Mouse (Mus musculus) large intestine, adult 2 months (tissue): Measurements from ENCODE around the gene Mms19. TPM values are rescaled to one million over a fixed set of nuclear protein-coding genes. Genes with fewer than 3 reads are reported as not detected.

Experiments
- DNase-seq: peaks from one replicate; pipeline ENCODE4 v3.0.0-alpha.2; 2012; ENCODE audit warnings: low read depth, low spot score
- WGBS: fragments of 180-500 bp; shearing (Covaris S2); methylation state at CpG from one replicate; pipeline ENCODE4 v1.1.7; 2018; 5-methylcytosine and 5-hydroxymethylcytosine counted together
- polyA plus RNA-seq: library from polyadenylated mRNA; depleted of rRNA; stranded (reverse); fragments of >200 nt; gene quantifications from 2 replicates; pipeline ENCODE4 v1.2.3, GENCODE M21; 2012

Gene Mms19
- polyA plus RNA-seq, 1 experiment: 32.7 TPM

DNA sequence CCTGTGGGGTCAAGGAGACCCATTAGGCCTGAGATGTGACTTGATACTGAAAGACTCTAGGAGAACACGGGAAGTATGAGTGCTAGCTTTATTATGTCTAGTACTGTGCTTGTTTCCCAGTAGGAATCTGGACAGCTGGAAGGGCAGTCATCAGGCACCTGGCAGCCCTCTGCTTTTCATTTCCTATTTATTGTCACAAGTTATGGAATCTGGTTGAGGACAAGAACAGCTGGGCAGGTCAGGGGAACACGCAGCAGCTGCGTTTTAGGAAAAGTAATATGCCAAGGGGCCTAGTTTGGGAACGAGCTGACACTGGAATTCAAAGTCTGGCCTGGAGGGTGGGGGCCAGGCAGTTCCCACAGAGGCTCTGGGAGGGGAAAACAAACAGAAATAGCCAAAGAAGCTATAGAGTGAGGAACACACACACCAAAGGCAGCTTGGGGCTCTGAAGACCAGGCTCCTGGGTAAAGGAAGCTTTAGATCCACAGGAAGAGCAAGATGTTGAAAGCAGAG is 19.5 kb upstream of the Mms19 start:
- DNase-seq: no peak
- WGBS: 24% methylated on average over 4 of the region's 4 CpGs

- WGBS: 68% methylated on average over 4 of the region's 4 CpGs
- DNase-seq: no peak
Observed at GRCm38 (mm10) chr19:41999688-42000283, 18.8 kb upstream of the Mms19 start.

- 80% methylated on average over 9 of the region's 9 CpGs for WGBS
- DNase-seq: no peak
Observed at GRCm38 (mm10) chr19:41998770-41999548, 18.0 kb upstream of the Mms19 start.

GRCm38 (mm10) chr19:41997090-41997489 is 16.1 kb upstream of the Mms19 start:
- no peak for DNase-seq
- WGBS: 84% methylated on average over 10 of the region's 10 CpGs

GRCm38 (mm10) chr19:41995483-41995882 is 14.5 kb upstream of the Mms19 start:
- DNase-seq: no peak
- WGBS: 79% methylated on average over 1 of the region's 1 CpGs

DNA sequence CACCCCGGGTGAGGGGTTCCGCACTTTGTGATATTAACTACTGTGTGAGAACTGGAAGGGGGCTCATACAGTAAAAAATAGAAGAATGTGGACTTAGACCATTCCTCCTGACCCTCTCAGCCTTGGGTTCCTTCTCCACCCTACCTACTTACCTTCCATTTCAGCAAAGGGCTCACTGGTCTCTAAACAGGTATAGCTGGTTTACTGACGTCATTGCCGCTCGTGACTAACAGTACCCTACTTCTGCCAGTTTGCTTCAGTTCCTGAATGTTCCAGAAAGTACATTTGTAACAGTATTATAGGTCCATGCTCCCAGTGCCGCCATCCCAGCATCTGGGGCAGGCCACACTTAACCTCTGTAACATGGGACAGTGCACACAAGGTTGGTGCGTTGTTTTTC is 13.1 kb upstream of the Mms19 start:
- 78% methylated on average over 7 of the region's 7 CpGs for WGBS
- DNase-seq: no peak

DNA sequence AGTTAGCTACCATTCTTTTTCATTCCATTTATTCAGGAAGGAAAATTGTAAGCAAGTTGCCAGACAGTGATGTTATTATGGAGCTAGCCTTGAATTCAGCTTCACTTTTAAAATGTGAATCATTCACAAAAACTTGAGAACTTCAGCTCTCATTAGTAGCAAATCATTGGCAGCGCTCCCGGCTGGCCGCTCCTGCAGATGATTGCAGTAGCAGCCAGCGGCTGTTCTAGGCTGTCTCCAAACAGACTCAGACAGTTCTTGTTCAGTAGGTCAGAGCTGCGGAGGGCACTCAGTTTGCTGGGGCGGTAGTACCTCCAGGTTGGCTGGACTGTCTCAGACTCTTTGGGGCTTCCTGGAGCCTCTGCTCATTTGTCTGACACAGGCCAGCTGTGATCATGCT is 12.5 kb upstream of the Mms19 start:
- WGBS: 21% methylated on average over 6 of the region's 6 CpGs

DNA sequence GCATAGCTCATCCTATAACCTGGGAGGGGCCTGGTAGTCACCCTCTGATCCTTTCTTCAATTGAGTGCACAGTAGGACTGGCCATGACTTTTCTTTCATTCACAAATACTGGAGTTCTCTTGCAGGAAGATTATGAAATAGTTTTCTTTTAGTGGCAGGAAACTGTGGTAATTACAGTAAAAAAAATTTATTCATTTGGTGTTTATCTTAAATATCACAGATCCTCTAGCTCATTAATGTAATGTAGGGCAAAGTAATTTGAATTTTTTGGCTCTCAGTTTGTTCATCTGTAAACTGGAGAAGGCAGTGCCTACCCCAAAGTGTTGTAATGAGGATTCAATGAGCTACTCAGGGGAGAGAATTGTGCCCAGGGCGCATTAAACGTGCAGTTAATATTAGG is 12.0 kb upstream of the Mms19 start:
- no peak for DNase-seq
- 67% methylated on average over 2 of the region's 2 CpGs for WGBS

More for the DNA sequence above, 12.5 kb upstream of the Mms19 start:
- no peak for DNase-seq

DNA sequence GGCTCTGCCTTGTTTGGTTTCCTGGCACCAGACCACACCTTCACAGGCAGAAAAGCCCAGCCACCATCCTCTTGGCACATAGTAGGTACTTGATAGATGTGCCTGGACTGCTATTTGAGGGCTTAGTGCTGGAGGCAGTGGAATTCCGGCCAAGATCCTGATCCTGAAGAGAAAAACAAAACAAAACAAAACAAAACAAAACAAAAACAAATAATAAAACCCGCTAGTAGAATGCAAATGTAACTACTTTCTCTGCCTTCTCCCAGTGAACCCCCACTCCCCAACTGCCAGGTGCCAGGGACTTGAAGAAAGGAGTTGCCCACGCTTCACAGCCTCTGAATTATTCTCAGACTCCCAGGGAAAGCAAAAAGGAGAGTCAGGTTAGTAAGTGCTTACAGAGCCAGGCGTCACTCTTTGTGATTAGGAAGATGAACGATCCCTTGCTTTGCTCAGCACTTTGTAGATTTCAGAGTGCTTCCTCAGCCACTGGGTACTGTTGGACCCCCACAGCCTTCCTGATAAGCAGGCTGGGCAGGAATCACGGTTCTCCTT is 11.0 kb upstream of the Mms19 start:
- 64% methylated on average over 6 of the region's 6 CpGs for WGBS
- no peak for DNase-seq

DNA sequence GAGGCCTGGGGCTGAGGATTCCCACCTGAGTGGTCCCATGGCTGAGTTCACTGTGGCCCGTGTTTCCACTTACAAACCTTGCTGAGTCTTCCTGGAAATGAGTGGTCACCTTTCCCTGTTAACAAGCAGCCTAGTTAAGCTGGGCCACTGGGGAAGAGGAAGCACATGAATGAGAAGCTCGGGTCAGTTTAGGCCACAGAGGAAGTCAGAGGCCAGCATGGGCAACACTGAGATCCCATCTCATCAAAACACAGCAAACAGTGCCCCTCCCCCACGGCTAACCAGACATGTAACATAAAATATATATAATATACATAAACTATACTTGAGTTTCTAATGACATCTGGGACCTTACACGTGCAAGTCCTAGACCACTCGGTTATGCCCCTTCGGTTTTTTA is 8.9 kb upstream of the Mms19 start:
- 85% methylated on average over 6 of the region's 6 CpGs for WGBS
- DNase-seq: no peak

DNA sequence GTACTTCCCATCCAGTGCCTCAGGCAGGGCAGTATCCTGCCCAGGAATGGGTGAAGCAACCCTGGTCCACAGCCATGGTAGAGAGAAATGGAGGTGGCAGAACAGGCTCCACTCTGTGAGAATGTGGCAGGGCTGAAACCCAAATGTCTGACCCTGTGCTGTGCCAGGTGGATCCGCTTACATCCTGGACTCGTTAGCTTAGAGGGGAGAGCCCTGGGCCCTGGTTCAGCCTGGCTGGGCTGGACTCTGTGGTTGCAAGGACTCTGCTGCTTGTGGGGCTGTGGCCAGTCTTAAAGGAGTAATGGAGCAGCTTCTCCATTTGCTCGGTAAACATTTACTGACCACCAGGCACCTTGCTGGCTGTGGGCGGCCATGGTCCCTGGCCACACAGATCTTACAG is 6.2 kb upstream of the Mms19 start:
- WGBS: 86% methylated on average over 4 of the region's 4 CpGs
- no peak for DNase-seq

DNA sequence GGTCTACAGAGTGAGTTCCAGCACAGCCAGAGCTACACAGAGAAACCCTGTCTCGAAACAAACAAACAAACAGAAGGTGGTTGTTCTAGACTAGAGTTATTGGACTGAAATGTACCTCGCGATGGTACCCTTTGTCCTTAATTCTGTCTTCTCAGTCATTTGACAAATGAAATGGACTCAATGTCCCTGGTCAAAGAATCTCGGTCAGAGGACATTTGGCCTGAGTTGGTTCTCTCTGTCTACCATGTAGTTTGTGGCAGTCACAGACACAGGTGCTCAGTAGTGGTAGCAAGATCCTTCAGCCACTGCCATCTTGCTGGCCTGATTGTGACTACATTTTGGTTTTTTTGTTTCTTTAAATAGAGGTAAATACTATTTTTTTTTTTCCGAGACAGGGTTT is 5.0 kb upstream of the Mms19 start:
- WGBS: 96% methylated on average over 5 of the region's 5 CpGs
- DNase-seq: no peak

DNA sequence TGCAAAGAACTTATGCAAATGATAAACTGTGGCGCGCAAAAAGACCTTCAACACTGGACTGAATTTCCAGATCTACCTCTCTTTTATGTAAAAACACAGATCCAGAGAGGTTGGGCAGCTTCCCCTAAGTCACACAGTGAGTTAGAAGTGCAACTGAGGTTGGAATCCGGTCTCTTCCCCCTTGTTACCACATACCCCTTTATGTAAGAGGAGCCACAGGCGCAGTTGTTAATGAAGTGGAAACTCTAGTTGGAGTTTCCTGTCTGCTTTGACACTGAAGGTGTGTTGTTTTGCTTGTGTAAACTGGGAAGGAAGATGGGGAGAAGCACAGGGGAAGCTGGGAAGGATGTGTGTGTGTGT is 1.8 kb upstream of the Mms19 start:
- DNase-seq: no peak
- 25% methylated on average over 4 of the region's 4 CpGs for WGBS

DNA sequence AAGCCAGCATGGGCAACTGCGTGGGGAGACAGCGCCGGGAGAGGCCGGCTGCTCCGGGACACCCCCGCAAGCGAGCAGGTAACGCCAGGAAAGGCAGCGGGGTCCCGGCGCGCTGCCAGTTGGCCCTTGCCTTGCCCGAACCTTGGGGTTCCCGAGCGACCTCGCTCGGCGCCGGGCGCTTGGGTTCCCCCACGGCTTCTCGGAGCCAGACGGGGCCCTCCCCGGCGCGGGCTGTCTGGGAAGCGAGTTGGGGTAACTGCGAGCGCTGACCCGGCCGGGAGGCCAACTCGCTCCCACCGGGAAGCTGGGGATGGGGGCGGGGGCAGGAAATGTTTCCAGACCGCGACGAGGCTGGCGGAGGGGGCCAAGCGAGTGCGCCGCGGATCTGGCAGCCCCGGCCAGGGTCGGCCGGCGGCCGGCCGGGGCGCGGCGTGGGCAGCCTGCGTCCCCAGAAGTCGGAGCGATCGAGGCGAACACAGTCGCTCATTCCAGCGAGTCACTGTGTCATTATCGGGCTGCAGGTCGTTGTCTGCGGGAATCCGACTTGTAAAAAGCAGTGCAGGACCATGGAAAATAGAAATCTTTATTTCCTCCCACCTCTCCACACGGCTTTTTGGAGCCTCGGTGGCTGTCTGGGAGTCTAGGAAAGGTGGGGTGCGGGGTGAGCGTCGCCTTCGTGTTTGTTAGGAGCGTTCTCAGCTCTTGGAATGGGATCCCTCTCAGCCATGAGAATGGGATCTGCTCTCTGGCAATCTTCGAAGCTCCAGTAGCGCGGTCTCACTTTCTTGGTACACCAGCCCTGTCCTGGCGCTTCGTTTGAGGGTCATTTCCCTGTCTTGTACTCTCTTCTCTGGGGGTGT is 1.2 kb upstream of the Mms19 start:
- under 1% methylated on average over 74 of the region's 74 CpGs for WGBS
- no peak for DNase-seq

DNA sequence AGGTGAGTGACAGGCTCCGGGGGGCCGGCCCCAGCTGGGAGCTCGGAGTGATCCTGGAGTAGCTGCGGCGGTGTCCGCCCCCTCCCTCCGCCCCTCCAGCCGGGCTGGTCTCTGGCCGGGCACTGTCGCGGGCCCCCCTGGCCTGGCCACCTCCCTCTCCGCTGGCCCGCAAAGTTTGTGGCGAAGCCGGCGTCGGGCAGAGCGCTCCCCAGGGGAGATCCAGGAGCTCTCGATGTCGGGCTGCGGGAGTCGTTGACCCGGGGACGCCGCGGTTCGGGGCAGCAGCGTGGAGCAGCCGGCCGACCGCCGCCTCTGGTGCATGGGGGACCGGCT is 604 bp upstream of the Mms19 start, which contains the start of gene Ubtd1:
Ubtd1 (plus strand) TSS at position 169 of the 333 bp plus-strand sequence.
- WGBS: under 1% methylated on average over 33 of the region's 33 CpGs
- no peak for DNase-seq

DNA sequence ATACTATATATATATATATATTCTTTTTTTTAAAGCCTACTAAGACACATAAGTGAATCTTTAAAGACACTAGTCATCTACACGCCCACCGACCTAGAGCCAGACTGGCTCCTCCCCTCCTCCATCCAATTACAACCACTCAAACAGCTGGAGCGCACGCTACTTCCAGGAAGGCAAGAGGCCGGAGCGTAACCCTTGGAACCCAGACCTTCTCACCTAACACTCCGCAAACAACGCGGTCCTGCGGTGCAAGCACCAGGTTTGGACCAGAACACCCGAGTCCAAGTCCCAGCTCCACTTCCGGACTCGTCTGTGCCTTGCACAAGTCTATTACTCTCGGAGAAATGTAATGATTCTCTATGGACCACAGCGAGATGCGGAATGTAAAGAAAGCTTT is 537 bp downstream of the Mms19 start:
- DNase-seq: no peak
- WGBS: under 1% methylated on average over 16 of the region's 16 CpGs

- WGBS: 59% methylated on average over 13 of the region's 13 CpGs
- no peak for DNase-seq
Observed at GRCm38 (mm10) chr19:41973891-41974794, 6.8 kb downstream of the Mms19 start.

- DNase-seq: no peak
- WGBS: 86% methylated on average over 7 of the region's 7 CpGs
Observed at GRCm38 (mm10) chr19:41969618-41970017, 11.3 kb downstream of the Mms19 start.

- DNase-seq: no peak
- WGBS: 89% methylated on average over 3 of the region's 3 CpGs
Observed at GRCm38 (mm10) chr19:41953574-41953973, 27.4 kb downstream of the Mms19 start.
